Mouse (Mus musculus) limb, embryonic 12.5 days (tissue): ENCODE data around the gene S100z. TPM values are rescaled to one million over a fixed set of nuclear protein-coding genes. Genes with fewer than 3 reads are reported as not detected.

Source experiments
- ATAC-seq: fragments of 200-750 bp; cut with Nextera tagmentation; 2 replicates; pipeline ENCODE4 v1.8.0; 2017; ENCODE audit warnings: low read depth, moderate TSS enrichment; ENCODE audit not compliant: insufficient number of reproducible peaks, insufficient read depth, low FRiP score, low TSS enrichment
- H3K27ac ChIP-seq: fragments of 300-500 bp; sonication (generic); 2 replicates; pipeline ENCODE4 v1.5.1; 2016; ENCODE audit warnings: mild to moderate bottlenecking, moderate library complexity
- H3K27me3 ChIP-seq: fragments of 300-500 bp; sonication (generic); 2 replicates; pipeline ENCODE4 v1.6.1; 2016; ENCODE audit warnings: mild to moderate bottlenecking, moderate library complexity
- H3K36me3 ChIP-seq: fragments of 300-500 bp; sonication (generic); 2 replicates; pipeline ENCODE4 v1.6.1; 2016; ENCODE audit warnings: mild to moderate bottlenecking, moderate library complexity
- H3K4me1 ChIP-seq: fragments of 300-500 bp; sonication (generic); replicated peaks from 2 replicates; pipeline ENCODE4 v1.6.1; 2016
- H3K4me2 ChIP-seq: fragments of 300-500 bp; sonication (generic); 2 replicates; pipeline ENCODE4 v1.6.1; 2016; ENCODE audit warnings: mild to moderate bottlenecking, moderate library complexity
- H3K4me3 ChIP-seq: fragments of 300-500 bp; sonication (generic); replicated peaks from 2 replicates; pipeline ENCODE4 v1.5.1; 2016; ENCODE audit warnings: mild to moderate bottlenecking
- H3K9ac ChIP-seq: fragments of 300-500 bp; sonication (generic); replicated peaks from 2 replicates; pipeline ENCODE4 v1.6.1; 2016; ENCODE audit warnings: mild to moderate bottlenecking, moderate library complexity
- H3K9me3 ChIP-seq: fragments of 300-500 bp; sonication (generic); 2 replicates; pipeline ENCODE4 v1.6.1; 2016; ENCODE audit warnings: mild to moderate bottlenecking, moderate library complexity
- WGBS: fragments of 180-500 bp; shearing (Covaris S2); methylation state at CpG from one replicate; pipeline ENCODE4 v1.1.7; 2016; 5-methylcytosine and 5-hydroxymethylcytosine counted together
- polyA plus RNA-seq: library from polyadenylated mRNA; unstranded; fragments of >200 nt; fragmentation: Nextera tagmentation; extraction: Ambion mirVana; gene quantifications from 2 replicates; pipeline ENCODE4 v1.2.1, GENCODE M21; 2016

S100z gene
- polyA plus RNA-seq: not detected in 2 replicates

DNA sequence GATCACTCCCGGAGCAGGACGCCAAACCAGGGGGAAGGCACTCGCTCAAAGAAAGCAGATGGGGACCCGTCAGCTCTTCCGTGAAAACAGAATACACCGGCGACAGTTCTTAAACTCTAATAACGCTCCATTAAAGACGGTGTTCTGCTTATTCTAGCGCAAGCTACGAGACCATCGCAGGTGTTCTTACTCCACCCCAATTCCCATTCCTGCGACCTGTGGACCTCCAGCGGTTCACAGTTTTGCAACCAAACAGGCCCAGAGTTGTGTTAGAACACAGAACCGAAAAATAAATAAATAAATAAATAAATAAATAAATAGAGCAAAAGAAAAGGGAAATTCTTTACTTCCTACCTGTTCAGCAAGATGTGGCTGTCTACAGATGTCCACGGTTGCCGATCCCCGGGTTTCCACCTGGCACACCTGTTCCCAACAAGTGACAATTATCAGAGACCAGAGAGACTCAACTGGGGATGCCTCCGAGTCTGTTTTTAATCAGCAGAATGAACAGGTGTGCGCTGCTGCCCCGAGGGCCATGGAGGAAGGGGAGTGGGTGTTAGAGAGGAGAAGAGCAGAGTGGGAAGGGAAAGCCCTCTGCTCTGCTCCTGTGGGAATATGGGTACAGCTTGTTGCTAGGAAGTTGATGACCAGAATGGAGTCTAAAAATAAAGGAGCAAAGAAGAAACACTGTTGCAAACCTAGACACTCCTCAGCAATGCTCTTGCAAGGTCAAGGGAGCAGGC is at the start of gene S100z:
TSS of gene S100z (minus strand) at position 51 of the 743 bp plus-strand sequence.
- 83% methylated on average over 21 of the region's 21 CpGs for WGBS
- Histone ChIP-seq H3K27me3 (peaks cover 5% of the 10 kb centered on the region; the same call in 1 of the 2 replicates), H3K4me1 (no peaks in the 10 kb centered on the region), H3K4me3 (no peak within 1 kb of the TSS), H3K27ac (no peak within 1 kb of the TSS), H3K4me2 (no peak within 1 kb of the TSS), H3K9ac (no peak within 1 kb of the TSS), H3K36me3 (no peaks in the 10 kb centered on the region), H3K9me3 (no peaks in the 10 kb centered on the region)
- ATAC-seq: no peak

DNA sequence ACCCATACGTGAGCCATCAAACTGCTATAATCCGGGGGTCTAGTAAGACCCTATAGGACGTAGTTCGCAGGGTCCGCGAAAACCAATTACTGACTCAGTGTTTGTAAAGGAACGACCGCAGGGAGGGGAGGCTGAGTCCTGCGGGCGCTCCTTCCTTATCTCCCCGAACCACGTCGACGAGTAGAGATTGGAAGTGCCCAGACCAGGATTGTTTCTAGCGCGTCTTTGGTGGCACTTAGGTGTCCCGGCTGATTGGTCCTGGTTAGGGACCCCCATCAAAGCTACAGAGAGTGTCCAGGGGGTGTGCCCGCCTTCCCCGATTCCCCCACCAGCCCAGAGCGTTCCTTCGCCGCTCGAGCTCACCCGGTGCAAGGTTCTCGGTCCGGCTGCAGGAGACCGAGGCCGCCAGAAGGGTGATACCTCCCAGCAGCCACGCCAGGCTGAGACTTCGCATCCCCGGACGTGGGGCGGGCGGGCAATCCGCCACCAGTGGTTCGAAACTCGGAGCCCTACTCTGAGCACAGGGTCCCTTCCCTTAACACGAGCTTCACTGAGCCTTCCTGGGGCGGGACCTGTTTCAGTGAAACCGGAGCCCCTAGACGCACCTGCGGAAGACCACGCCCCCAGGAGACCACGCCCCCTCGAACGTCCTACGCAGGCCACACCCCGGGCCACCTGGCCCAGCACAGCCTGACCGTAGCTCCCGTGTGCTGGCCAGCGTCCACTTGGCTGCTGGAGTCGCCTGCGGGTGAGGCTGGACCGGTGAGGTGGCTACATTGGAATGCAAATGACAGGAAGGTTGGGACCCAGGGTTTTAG is 46.4 kb upstream of the S100z start, which contains the start of gene F2rl1:
TSS of gene F2rl1 (minus strand) at position 554 of the 818 bp plus-strand sequence.
- H3K4me3 ChIP-seq: peak within 1 kb of the TSS; percentile 45
- peaks cover 64% of the 10 kb centered on the region for H3K27me3 ChIP-seq
- H3K4me1 ChIP-seq: peaks cover 18% of the 10 kb centered on the region
- no peak within 1 kb of the TSS for H3K27ac ChIP-seq
- peak within 1 kb of the TSS; percentile 45; the same call in 1 of the 2 replicates for H3K9ac ChIP-seq
- ATAC-seq: peak; percentile 66
- under 1% methylated on average over 54 of the region's 54 CpGs for WGBS
- H3K36me3 ChIP-seq: no peaks in the 10 kb centered on the region
- no peaks in the 10 kb centered on the region for H3K9me3 ChIP-seq
- H3K4me2 ChIP-seq: peak within 1 kb of the TSS; percentile 84

DNA sequence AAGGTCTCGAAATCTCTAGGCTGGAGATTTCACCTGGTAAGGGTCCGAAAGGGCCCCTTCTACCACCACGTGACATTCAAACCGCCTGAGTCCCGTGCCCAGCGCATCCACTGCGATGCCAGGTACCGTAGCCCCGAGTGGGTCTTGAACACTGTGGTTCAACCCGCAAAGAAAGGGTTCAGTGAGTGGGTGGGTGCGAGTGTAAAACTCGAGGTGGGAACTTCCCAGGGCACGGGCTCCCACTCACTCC is 45.8 kb upstream of the S100z start:
- under 1% methylated on average over 13 of the region's 13 CpGs for WGBS
- H3K36me3 ChIP-seq: no peaks in the 10 kb centered on the region
- peak overlapping the region; percentile 5; the same call in 1 of the 2 replicates for H3K9ac ChIP-seq
- H3K4me2 ChIP-seq: peak overlapping the region; percentile 84
- ATAC-seq: no peak
- H3K4me3 ChIP-seq: peak overlapping the region; percentile 45
- H3K9me3 ChIP-seq: no peaks in the 10 kb centered on the region
- peaks cover 18% of the 10 kb centered on the region for H3K4me1 ChIP-seq
- no peak overlapping the region for H3K27ac ChIP-seq
- peaks cover 63% of the 10 kb centered on the region for H3K27me3 ChIP-seq

GRCm38 (mm10) chr13:95523659-95524423 is 45.3 kb upstream of the S100z start:
- Histone ChIP-seq H3K9ac (peak overlapping the region; percentile 5; the same call in 1 of the 2 replicates), H3K36me3 (no peaks in the 10 kb centered on the region), H3K27me3 (peaks cover 61% of the 10 kb centered on the region), H3K4me1 (peaks cover 18% of the 10 kb centered on the region), H3K9me3 (no peaks in the 10 kb centered on the region), H3K4me3 (peak overlapping the region; percentile 45), H3K27ac (no peak overlapping the region), H3K4me2 (peak overlapping the region; percentile 84)
- ATAC-seq: no peak
- 2% methylated on average over 29 of the region's 29 CpGs for WGBS

DNA sequence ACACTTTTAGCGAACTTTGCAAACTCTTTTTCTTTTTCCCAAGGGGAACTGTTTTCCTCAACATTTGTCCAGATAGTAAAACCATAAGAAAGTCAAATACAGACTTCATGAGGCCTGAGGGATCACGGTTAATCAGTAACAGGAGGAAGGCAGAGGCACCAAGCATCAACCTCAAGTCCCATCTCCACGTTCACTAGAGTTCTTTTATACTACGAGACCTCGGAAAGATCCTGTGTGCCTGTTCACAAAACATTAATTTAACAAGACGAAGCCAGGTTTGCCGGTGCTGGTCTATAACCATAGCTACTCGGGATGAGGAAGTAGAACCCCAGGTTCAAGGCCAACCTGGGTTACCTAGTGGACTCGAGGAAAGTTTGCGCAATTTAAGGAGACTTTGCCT is 43.7 kb upstream of the S100z start:
- Histone ChIP-seq H3K36me3 (no peaks in the 10 kb centered on the region), H3K4me3 (no peak overlapping the region), H3K27me3 (peaks cover 47% of the 10 kb centered on the region), H3K9me3 (no peaks in the 10 kb centered on the region), H3K27ac (no peak overlapping the region), H3K9ac (no peak overlapping the region), H3K4me2 (no peak overlapping the region), H3K4me1 (peaks cover 18% of the 10 kb centered on the region)
- ATAC-seq: no peak
- WGBS: 84% methylated on average over 10 of the region's 10 CpGs

DNA sequence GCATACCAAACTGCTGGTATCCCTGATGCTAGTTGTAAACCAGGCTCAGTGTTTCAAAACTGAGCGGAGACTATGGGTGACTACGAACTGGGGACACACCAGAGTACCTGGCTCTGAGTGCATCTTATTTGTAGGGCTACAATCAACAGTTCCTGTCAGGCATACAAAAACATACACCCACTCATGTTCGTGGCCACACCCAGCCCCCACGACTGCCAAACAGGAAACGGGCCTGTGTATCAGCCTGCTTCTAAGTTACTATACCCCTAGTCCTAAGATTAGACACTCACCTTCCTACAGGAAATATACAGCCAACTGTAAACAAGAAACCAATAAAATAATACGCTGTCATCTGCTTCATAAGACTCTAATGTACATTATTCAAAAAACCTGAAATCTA is 42.5 kb upstream of the S100z start:
- Histone ChIP-seq H3K9me3 (no peaks in the 10 kb centered on the region), H3K27me3 (peaks cover 38% of the 10 kb centered on the region), H3K4me2 (no peak overlapping the region), H3K9ac (no peak overlapping the region), H3K36me3 (no peaks in the 10 kb centered on the region), H3K27ac (no peak overlapping the region), H3K4me1 (peaks cover 18% of the 10 kb centered on the region), H3K4me3 (no peak overlapping the region)
- WGBS: 84% methylated on average over 6 of the region's 6 CpGs
- no peak for ATAC-seq

DNA sequence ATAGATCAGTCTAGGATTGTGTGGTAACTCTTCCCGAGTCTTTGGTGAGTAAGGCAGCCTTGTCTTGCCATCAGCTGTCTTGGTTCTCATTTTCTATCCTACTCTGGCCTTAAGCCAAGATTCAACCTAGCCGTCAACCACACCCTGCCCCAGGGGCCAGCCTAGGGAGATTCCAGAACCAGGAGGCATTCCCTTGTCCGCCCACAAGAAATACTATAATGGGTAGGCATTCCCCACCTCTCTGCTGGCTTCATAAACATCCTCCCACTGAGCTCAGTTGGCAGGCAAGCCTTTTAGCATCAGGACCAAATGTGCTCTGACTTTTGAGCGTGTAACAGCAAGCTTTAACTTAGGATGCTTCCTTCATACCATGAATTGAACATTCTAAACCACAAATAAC is 36.2 kb upstream of the S100z start:
- no peak for ATAC-seq
- 73% methylated on average over 4 of the region's 4 CpGs for WGBS
- Histone ChIP-seq H3K27ac (no peak overlapping the region), H3K4me3 (no peak overlapping the region), H3K9me3 (no peaks in the 10 kb centered on the region), H3K36me3 (no peaks in the 10 kb centered on the region), H3K9ac (no peak overlapping the region), H3K27me3 (peaks cover 2% of the 10 kb centered on the region; the same call in 1 of the 2 replicates), H3K4me2 (no peak overlapping the region), H3K4me1 (no peaks in the 10 kb centered on the region)

DNA sequence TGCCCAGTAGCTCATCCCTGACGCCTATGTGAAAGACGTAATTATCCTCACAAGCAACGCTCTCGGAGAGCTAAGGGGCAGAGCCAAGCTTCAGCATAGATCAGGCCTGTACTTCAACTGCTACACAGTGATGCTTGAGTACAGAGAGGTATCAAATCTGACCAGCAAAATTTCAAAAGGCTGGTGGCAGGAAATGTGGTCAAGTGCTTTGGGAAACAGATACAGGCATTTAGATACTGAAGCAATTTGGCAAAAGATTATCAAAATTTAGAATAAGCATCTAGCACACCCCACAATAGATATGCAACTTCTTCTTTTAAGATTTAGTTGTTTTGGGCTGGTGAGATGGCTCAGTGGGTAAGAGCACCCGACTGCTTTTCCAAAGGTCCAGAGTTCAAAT is 31.5 kb upstream of the S100z start:
- no peak overlapping the region for H3K4me3 ChIP-seq
- H3K4me1 ChIP-seq: no peaks in the 10 kb centered on the region
- no peak overlapping the region for H3K4me2 ChIP-seq
- H3K36me3 ChIP-seq: no peaks in the 10 kb centered on the region
- H3K9me3 ChIP-seq: no peaks in the 10 kb centered on the region
- no peak for ATAC-seq
- 88% methylated on average over 5 of the region's 5 CpGs for WGBS
- H3K27me3 ChIP-seq: no peaks in the 10 kb centered on the region
- no peak overlapping the region for H3K9ac ChIP-seq
- no peak overlapping the region for H3K27ac ChIP-seq

GRCm38 (mm10) chr13:95503279-95503917 is 24.9 kb upstream of the S100z start:
- H3K27ac ChIP-seq: no peak overlapping the region
- H3K4me3 ChIP-seq: no peak overlapping the region
- 75% methylated on average over 8 of the region's 8 CpGs for WGBS
- no peaks in the 10 kb centered on the region for H3K4me1 ChIP-seq
- ATAC-seq: no peak
- no peak overlapping the region for H3K9ac ChIP-seq
- no peak overlapping the region for H3K4me2 ChIP-seq
- H3K36me3 ChIP-seq: no peaks in the 10 kb centered on the region
- no peaks in the 10 kb centered on the region for H3K27me3 ChIP-seq
- H3K9me3 ChIP-seq: no peaks in the 10 kb centered on the region

DNA sequence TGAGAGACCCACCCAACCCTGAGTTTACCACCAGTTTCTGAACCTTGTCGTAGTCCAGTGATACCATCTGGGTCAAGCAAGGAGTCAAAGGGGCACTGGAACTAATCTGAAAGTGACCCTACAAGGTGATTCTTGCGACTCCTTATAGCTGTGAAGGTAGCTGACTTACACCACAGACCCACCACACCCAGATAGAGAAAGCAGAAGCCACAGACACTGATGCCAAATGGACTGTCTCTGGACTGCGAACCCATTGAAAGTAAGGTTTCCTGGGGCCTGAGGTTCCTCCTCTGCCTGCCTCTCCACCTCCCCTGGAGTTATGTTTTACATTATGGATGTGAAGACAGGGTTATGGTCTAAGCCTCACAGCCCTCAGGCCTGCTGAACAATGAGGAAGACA is 18.1 kb upstream of the S100z start:
- WGBS: 84% methylated on average over 3 of the region's 3 CpGs
- H3K4me1 ChIP-seq: peaks cover 32% of the 10 kb centered on the region
- no peak for ATAC-seq
- H3K9me3 ChIP-seq: no peaks in the 10 kb centered on the region
- no peaks in the 10 kb centered on the region for H3K27me3 ChIP-seq
- no peak overlapping the region for H3K4me2 ChIP-seq
- no peaks in the 10 kb centered on the region for H3K36me3 ChIP-seq
- no peak overlapping the region for H3K9ac ChIP-seq
- H3K27ac ChIP-seq: no peak overlapping the region
- no peak overlapping the region for H3K4me3 ChIP-seq
